Mouse (Mus musculus) urinary bladder, postnatal 25 days (tissue): Measurements from ENCODE around the gene Dll1.

Source experiments
- DNase-seq: peaks from one replicate; pipeline ENCODE4 v3.0.0; 2022; ENCODE audit warnings: low spot score

The Dll1 gene

GRCm38 (mm10) chr17:15378413-15379109 lies 1.9 kb upstream of the Dll1 start:
- no peak for DNase-seq

DNA sequence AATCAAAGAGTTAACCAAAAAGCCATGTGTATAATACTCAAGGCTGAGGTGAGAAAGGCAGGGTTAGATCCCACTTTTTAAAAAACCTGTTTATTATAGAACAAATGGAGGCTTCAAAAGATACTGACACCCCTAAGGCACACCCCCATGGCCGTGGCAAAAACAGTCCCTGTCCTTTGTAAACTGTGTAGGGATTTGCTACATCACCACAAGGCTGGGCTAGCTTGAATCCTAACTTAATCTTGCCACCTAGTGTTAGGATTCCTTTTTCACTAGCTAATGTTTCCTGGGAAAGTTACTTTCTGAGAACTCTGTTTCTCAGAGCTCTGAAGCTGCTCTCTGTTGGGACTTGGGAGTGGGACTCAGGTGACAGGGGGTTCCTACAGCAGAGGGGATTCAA lies 1.2 kb upstream of the Dll1 start:
- no peak for DNase-seq

DNA sequence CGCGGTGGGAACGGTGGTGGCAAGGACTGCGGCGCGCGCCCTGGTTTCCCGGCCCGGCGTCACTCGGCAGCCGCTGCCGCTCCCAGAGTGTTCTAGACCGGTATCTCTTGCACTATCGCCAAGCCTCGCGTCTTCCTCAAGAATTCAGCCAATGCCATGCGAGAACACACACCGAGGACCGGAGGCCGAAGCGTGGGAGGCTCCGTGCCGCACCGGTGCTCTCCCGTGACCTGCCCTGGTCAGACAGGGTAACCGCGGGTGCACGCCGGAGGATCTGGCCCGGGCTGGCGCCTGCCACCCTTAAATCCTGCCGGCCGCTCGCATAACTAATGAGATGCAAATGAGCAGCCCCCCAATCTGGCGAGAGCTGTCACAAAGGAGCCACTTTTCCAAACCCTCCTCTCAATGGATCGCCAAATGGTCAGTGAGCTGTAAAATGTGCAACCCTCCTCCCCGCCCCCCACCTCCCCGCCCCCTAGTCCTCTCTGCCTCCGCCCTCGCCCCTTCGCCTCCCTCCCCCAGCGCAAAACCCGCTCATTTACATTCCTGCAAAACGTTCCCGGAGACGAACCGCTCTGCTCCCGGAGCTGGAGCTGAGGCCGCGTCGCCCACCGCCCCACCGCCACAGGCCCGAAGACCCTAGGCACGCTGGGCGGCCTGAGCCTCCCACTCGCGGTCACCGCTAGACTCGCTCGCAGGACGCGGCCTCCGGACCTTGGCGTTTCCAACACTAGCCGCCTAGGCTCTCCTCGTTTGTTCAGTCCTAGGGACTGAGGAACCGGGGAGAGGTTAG lies 775 bp downstream of the Dll1 start:
- DNase-seq: peak; percentile 52

- DNase-seq: no peak
Observed at GRCm38 (mm10) chr17:15375224-15375623, 1.4 kb downstream of the Dll1 start.

DNA sequence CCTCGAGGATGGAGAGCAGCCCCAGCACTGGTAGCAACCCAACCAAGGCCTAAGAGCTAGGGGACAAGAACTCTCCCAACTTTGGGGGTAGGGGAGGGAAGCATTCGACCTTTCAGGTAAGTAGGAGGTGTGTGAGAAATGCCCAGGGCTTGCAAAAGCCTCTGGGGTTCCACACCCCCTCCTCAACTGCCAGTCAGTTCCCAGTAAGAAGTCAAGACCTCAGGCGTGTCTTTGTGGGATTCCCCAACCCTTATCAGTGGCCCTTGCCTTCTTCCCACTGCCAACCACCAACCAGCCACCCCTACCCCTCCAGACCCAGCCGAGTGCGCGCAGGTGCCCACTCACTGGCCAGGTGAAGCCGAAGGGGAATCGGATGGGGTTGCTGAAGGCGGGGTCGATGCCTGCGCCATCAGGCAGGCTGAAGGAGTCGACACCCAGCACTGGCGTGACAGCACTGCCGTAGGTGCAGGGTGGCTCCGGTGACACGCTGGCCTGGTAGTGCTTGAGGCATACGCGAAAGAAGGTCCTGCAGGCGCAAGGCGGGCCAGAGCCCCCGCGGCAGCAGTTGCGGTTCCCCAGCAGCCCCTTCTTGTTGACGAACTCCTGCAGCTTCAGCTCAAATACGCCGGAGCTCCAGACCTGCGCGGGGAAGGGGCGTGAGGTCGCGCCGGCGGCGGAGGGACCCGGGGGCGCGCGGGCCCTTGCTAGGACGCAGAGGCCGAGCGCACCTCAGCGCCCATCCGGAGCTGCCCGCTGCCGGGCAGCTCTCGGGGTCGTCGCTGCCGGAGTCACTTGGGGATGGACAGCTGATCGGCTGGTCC lies 2.1 kb downstream of the Dll1 start:
- no peak for DNase-seq

GRCm38 (mm10) chr17:15372931-15373652 lies 3.6 kb downstream of the Dll1 start:
- DNase-seq: no peak

- DNase-seq: no peak
Observed at GRCm38 (mm10) chr17:15371967-15372835, 4.5 kb downstream of the Dll1 start.

DNA sequence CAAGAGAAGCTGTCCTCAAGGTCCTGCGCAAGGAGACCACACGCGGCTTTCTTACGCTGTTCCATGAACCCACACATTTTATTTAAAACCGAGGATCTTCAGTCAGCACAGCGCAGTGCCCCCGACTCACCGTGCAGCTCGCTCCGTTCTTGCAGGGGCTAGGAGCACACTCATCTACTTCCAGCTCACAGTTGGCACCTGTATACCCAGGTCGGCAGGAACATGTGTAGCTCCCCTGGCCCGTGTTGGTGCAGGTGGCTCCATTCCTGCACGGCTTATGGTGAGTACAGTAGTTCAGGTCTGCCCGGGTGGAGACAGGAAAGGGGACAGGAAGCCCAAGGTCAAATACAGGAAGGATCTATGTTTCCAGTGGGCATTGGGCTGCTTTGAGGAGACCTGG lies 6.3 kb downstream of the Dll1 start:
- no peak for DNase-seq

DNA sequence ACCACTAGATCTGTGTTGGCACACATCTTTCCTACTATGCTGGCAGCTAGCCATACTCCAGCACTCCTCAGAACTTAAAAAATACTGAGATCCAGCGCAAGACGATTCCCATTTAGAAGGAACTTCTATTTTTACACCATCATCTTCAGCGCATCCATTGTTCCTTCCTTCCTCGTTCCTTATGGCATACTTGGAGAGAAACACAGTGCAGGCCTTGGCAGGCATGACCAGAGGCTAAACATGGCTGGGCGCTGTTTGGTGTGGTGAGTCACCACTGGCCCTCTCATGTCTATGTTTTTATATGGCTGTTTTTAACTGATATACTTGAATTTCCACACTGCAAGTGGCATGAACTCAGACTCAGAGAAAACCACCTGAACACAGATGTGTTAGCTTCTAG lies 11.0 kb downstream of the Dll1 start:
- peak; percentile 29 for DNase-seq

DNA sequence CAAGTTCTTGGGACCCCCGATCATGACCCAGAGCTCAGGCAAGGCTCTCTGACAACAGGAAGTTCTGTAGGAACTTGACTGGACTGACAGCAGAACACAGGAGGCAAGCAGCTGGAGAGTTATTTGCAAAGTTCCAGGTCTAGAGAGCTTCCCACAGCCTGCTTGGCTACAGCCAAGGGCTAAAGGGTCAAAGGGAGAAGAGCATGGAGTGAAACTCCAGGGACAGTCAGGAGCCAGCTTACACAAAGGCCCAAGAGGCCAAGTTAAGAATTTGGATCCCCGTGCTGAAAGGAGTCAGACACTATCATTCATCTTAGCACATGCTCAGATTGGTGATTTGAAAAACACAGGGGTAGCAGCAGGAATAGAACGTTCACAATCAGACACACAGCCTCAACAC lies 13.0 kb downstream of the Dll1 start:
- DNase-seq: no peak

DNA sequence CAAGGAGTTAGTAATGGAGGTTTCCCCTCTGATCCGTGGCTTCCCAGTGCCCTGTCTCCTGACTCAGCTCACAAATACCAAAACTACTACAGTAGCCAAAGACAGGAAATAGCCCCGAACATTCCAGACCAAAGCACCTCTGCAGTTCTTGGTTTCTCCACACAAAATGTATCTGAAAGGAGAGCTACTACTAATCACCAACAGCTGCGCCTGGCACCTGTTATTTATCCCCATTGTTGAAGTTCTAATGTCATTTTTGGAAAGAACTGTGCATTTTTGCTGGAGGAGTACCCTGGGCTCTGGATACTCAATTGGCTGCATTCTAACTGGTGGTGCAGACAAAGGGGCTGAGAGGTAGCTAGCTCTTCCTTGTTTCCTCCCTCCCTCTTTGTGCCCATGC lies 19.6 kb downstream of the Dll1 start:
- no peak for DNase-seq

GRCm38 (mm10) chr17:15356526-15356925 lies 20.1 kb downstream of the Dll1 start:
- peak; percentile 19 for DNase-seq

- DNase-seq: no peak
Observed at GRCm38 (mm10) chr17:15355072-15355471, 21.6 kb downstream of the Dll1 start.

DNA sequence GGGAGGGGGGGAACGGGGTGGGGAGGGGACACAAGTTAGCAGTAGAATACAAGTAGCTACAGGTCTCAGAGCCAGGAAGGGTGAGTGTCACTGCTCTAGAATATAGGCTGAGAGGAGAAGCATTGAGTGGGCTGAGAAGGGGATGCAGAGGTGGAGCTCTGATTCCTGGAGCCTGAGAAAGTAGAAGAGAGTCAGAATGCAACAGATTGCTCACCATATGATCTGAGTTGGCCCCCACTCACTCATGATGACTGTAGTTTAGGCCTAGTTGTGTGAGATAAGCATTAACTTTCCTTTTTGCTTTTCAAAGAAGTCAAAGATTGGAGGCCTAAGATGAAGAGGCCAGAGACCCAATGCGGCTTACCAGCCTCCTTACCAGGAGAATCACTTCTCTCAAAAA lies 22.7 kb downstream of the Dll1 start:
- no peak for DNase-seq

DNA sequence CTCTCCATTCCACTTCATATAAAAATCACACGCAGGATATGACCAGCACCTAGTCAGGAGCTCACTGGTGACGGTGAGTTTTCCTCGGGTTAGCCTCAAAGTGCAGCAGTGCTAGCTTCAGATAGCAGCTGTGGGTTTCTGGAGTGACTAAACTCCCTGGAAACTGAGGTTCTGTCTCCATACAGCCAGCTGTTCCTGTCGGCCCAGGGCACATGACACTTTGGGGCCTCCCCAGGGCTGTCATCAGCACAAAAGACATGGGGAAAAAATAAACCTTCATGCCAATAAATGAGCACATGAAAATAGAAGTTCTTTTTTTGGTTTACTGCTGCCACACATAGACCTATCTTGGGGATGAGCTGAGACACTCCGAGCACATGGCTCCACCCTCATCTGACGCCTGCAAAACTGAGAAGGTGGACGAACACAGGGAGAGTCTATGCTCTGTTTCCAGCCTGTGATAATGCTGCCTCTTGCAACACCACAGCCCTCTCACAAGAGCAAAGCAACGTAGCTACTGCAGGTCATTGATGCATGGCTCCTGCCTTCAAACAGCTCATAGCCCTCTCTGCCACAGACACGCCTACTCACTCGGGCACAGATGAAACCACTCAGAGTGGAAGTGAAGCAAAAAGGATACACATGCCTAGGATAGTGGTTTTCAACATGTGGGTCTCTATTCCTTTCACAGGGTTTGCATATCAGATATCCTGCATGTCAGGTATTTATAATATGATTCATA lies 23.6 kb downstream of the Dll1 start:
- DNase-seq: no peak

DNA sequence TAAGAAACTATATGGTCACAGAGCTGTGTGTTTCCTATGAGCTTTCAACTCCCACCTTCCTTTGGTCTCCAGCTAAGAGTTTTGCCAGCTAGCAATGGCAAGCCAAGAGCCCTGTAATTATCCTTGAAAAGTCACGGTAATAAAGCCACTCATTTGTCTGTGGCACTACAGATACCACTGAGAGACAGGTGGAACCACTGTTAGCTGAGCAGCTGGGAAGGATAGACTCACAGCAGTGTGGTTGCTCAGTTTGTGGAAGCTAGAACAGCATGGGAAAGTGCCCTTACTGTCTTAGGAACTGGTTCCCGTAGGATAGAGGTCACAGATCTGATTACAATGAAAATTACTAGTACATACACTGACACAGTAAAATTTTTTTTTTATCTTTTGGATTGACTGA lies 26.5 kb downstream of the Dll1 start:
- DNase-seq: no peak

- DNase-seq: no peak
Observed at GRCm38 (mm10) chr17:15343071-15343822, 33.4 kb downstream of the Dll1 start.

DNA sequence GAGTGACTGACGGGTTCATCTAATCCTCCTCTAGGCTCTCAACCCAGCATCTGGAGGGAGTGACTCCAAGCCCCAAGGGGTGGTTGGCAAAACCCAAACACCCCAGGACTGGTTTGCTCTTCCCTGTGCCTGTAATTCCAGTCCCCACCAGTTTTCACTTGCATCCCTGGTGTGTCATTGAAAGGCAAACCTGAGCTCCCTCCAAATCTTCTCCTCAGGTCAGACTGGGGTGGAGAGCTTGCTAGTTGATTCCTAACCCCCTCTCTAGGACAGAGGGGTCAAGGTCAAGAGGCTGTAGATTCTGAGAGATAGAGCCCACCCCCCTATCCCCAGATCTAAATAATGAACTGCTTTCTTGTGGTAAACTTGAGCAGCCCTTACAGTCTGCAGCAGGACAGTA lies 38.8 kb downstream of the Dll1 start:
- DNase-seq: no peak

GRCm38 (mm10) chr17:15329740-15330318 lies 46.8 kb downstream of the Dll1 start:
- DNase-seq: no peak
